Mouse (Mus musculus) cortical plate, adult 2 months (tissue): ENCODE measurements around the gene Mmrn1.

Source experiments
- CTCF ChIP-seq: fragments of 200-500 bp; IDR thresholded peaks from 2 replicates; pipeline ENCODE4 v1.5.1; 2011; ENCODE audit warnings: mild to moderate bottlenecking, control low read depth, low read length; ENCODE audit not compliant: insufficient read depth; ENCODE audit errors: extremely low read depth
- POLR2A ChIP-seq: fragments of 200-500 bp; IDR thresholded peaks from 2 replicates; pipeline ENCODE4 v1.6.1; 2011; ENCODE audit warnings: mild to moderate bottlenecking, low read length, control low read depth; ENCODE audit not compliant: insufficient read depth; ENCODE audit errors: extremely low read depth

- no peak for TF ChIP-seq CTCF
- no peak for TF ChIP-seq POLR2A
These were observed 96.2 kb downstream of the Mmrn1 start for GRCm38 (mm10) chr6:61020995-61021394.
